Mouse (Mus musculus) midbrain, embryonic 10.5 days (tissue): ENCODE data around the gene Diras2. TPM values are rescaled to one million over a fixed set of nuclear protein-coding genes. Genes with fewer than 3 reads are reported as not detected.

Experiments
- DNase-seq: peaks from one replicate; pipeline ENCODE4 v3.0.0-alpha.2; 2017; ENCODE audit warnings: low spot score
- H3K27ac ChIP-seq: fragments of 300-500 bp; sonication (generic); replicated peaks from 2 replicates; pipeline ENCODE4 v1.5.1; 2016; ENCODE audit warnings: mild to moderate bottlenecking
- H3K27me3 ChIP-seq: fragments of 300-500 bp; sonication (generic); 2 replicates; pipeline ENCODE4 v1.6.1; 2016; ENCODE audit warnings: low read depth, mild to moderate bottlenecking; ENCODE audit not compliant: poor library complexity, severe bottlenecking
- H3K36me3 ChIP-seq: fragments of 300-500 bp; sonication (generic); 2 replicates; pipeline ENCODE4 v1.6.1; 2016; ENCODE audit warnings: mild to moderate bottlenecking, moderate library complexity
- H3K4me1 ChIP-seq: fragments of 300-500 bp; sonication (generic); 2 replicates; pipeline ENCODE4 v1.6.1; 2016
- H3K4me3 ChIP-seq: fragments of 300-500 bp; sonication (generic); 2 replicates; pipeline ENCODE4 v1.5.1; 2016; ENCODE audit warnings: mild to moderate bottlenecking, moderate library complexity
- H3K9me3 ChIP-seq: fragments of 300-500 bp; sonication (generic); replicated peaks from 2 replicates; pipeline ENCODE4 v1.6.1; 2016; ENCODE audit warnings: mild to moderate bottlenecking
- WGBS: fragments of 180-500 bp; shearing (Covaris S2); methylation state at CpG from one replicate; pipeline ENCODE4 v1.1.7; 2016; 5-methylcytosine and 5-hydroxymethylcytosine counted together
- polyA plus RNA-seq: library from polyadenylated mRNA; unstranded; fragments of >200 nt; fragmentation: Nextera tagmentation; extraction: Ambion mirVana; gene quantifications from 2 replicates; pipeline ENCODE4 v1.2.1, GENCODE M21; 2016

The Diras2 gene
- 0.04 and 0.09 TPM in 2 replicates for polyA plus RNA-seq

- H3K36me3 ChIP-seq = no peaks in the 10 kb centered on the region
- H3K27ac ChIP-seq = peak within 1 kb of the TSS; percentile 71; the same call in 1 of the 2 replicates
- DNase-seq = no peak
- no peaks in the 10 kb centered on the region for H3K9me3 ChIP-seq
- H3K27me3 ChIP-seq = peaks cover 42% of the 10 kb centered on the region
- WGBS = 60% methylated on average over 9 of the region's 9 CpGs
- H3K4me1 ChIP-seq = peaks cover 11% of the 10 kb centered on the region
- H3K4me3 ChIP-seq = peak within 1 kb of the TSS; percentile 66
These were observed at the start of gene Diras2 for GRCm38 (mm10) chr13:52531121-52531520. Diras2 (minus strand) TSS chr13:52531279.

- WGBS = 83% methylated on average over 2 of the region's 2 CpGs
- Histone ChIP-seq H3K27ac (no peak overlapping the region), H3K4me1 (peaks cover 24% of the 10 kb centered on the region), H3K9me3 (no peaks in the 10 kb centered on the region), H3K36me3 (no peaks in the 10 kb centered on the region), H3K4me3 (no peak overlapping the region), H3K27me3 (peaks cover 26% of the 10 kb centered on the region)
- no peak for DNase-seq
These were observed 47.7 kb upstream of the Diras2 start for GRCm38 (mm10) chr13:52578776-52579175.

GRCm38 (mm10) chr13:52577939-52578338 is 46.9 kb upstream of the Diras2 start:
- WGBS = 38% methylated on average over 4 of the region's 4 CpGs
- no peak for DNase-seq
- H3K9me3 ChIP-seq = no peaks in the 10 kb centered on the region
- H3K27me3 ChIP-seq = peaks cover 17% of the 10 kb centered on the region
- H3K36me3 ChIP-seq = no peaks in the 10 kb centered on the region
- no peak overlapping the region for H3K27ac ChIP-seq
- no peak overlapping the region for H3K4me3 ChIP-seq
- H3K4me1 ChIP-seq = peaks cover 17% of the 10 kb centered on the region

DNA sequence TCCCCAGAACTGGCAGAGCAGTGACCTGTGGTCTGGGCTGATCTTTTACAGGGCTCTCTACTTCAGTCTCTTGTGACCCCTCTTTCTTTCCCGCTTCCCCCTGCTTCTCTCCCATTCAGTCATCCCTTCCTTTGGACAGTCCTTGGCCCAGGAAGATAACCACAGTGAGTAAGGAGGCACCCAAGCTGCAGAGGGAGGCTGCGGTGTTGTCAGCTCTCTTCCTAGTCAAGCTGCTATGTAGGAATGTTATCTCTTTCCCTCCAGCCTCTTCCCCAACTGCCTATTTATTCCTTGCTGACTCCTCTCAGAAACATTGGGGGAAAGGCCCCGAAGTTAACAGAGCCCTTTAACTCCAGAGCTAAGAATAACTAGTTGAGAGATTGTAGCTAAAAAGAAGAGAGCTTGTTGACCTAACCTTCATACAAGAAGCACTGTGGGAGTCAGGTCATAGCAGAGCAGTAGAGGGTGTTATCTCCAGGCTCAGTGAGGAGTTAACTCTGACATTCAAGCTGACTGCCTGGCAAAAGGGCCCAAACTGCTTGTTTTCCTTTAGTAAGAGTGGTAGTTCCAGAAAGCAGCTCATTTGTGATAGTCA is 46.3 kb upstream of the Diras2 start:
- Histone ChIP-seq H3K27ac (no peak overlapping the region; the same call in 1 of the 2 replicates), H3K9me3 (no peaks in the 10 kb centered on the region), H3K36me3 (no peaks in the 10 kb centered on the region), H3K27me3 (peaks cover 12% of the 10 kb centered on the region), H3K4me3 (no peak overlapping the region), H3K4me1 (peaks cover 15% of the 10 kb centered on the region)
- 63% methylated on average over 3 of the region's 3 CpGs for WGBS
- no peak for DNase-seq

DNA sequence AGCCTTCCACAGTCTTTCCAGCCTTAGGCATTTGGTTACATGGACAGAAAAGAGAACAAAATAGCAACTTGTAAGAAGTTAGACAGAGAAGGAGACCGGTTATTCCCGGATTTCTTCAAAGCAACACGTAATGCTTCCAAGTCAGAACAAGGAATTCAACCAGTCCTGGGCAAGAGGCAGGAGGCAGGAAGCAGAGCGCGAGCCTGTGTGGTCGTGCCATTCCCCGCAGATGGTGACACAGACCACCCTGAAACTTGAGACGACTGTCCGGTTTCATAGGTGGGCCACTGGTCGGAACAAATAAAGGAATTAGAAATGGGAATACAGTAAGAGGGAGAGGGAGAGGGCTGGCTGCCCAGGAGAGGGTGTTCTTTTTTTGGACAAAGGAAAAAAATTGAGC is 45.8 kb upstream of the Diras2 start:
- H3K27me3 ChIP-seq = peaks cover 6% of the 10 kb centered on the region
- H3K27ac ChIP-seq = no peak overlapping the region; the same call in 1 of the 2 replicates
- H3K9me3 ChIP-seq = no peaks in the 10 kb centered on the region
- H3K4me1 ChIP-seq = peaks cover 15% of the 10 kb centered on the region
- H3K36me3 ChIP-seq = no peaks in the 10 kb centered on the region
- DNase-seq = no peak
- WGBS = 63% methylated on average over 10 of the region's 10 CpGs
- H3K4me3 ChIP-seq = no peak overlapping the region

DNA sequence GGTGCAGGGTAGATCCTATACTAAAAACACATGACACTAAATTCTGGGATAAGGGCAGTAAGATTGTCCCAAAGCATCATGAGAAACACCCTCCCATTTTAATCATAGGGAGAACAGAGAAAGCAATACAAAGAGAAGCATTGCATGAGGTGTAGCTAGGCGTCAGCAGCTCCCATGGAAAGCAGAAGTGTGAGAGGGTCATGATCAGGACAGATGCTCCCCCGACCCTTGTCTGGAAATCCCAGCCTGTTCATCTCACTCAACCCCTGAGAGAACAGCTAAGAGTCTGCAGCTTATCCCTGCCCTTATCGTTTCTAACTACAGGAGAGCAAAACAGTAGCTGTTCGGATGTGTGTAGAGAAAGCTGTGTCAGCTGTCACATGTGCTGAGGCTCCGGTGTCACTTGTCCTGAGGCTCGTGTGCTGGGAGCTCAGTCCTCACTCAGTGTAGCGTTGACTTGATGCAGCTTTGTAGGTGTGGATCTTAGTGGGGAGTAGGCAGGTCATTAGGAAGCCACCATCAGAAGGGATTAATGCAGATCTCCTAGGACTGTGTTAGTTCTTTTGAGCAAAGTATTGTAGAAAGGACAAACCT is 45.0 kb upstream of the Diras2 start:
- Histone ChIP-seq H3K36me3 (no peaks in the 10 kb centered on the region), H3K27me3 (peaks cover under 1% of the 10 kb centered on the region; the same call in 1 of the 2 replicates), H3K27ac (no peak overlapping the region), H3K4me3 (no peak overlapping the region), H3K4me1 (peaks cover 15% of the 10 kb centered on the region), H3K9me3 (no peaks in the 10 kb centered on the region)
- no peak for DNase-seq
- 71% methylated on average over 7 of the region's 7 CpGs for WGBS

GRCm38 (mm10) chr13:52575483-52575882 is 44.4 kb upstream of the Diras2 start:
- WGBS = 81% methylated on average over 6 of the region's 6 CpGs

DNA sequence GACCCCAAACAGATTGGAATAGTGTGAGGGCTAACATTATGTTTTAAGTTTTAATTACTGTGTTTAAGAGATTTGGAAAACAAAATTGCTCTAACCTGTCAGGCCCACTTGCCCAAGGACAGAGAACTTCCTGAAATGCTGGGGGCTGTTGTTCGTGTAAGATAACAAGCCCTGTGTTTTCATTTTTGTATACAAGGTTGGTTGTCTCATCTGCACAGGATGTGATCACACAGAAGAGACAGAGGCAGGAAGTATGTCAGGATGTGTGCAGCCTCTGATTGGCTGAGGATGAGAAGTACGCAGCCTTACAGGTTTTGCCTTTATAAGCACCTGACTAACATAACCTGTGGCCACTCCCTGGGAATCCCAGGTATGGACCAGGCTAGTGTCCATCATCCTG is 43.2 kb upstream of the Diras2 start:
- H3K36me3 ChIP-seq = no peaks in the 10 kb centered on the region
- no peak overlapping the region for H3K4me3 ChIP-seq
- H3K4me1 ChIP-seq = peaks cover 15% of the 10 kb centered on the region
- no peak for DNase-seq
- H3K27me3 ChIP-seq = no peaks in the 10 kb centered on the region; the same call in 1 of the 2 replicates
- no peaks in the 10 kb centered on the region for H3K9me3 ChIP-seq
- no peak overlapping the region for H3K27ac ChIP-seq
- 89% methylated on average over 2 of the region's 2 CpGs for WGBS

More at GRCm38 (mm10) chr13:52575483-52575882, 44.4 kb upstream of the Diras2 start:
- H3K9me3 ChIP-seq = no peaks in the 10 kb centered on the region
- H3K4me1 ChIP-seq = peaks cover 15% of the 10 kb centered on the region
- no peak overlapping the region for H3K4me3 ChIP-seq
- no peaks in the 10 kb centered on the region; the same call in 1 of the 2 replicates for H3K27me3 ChIP-seq
- no peak overlapping the region for H3K27ac ChIP-seq
- no peaks in the 10 kb centered on the region for H3K36me3 ChIP-seq
- DNase-seq = no peak

DNA sequence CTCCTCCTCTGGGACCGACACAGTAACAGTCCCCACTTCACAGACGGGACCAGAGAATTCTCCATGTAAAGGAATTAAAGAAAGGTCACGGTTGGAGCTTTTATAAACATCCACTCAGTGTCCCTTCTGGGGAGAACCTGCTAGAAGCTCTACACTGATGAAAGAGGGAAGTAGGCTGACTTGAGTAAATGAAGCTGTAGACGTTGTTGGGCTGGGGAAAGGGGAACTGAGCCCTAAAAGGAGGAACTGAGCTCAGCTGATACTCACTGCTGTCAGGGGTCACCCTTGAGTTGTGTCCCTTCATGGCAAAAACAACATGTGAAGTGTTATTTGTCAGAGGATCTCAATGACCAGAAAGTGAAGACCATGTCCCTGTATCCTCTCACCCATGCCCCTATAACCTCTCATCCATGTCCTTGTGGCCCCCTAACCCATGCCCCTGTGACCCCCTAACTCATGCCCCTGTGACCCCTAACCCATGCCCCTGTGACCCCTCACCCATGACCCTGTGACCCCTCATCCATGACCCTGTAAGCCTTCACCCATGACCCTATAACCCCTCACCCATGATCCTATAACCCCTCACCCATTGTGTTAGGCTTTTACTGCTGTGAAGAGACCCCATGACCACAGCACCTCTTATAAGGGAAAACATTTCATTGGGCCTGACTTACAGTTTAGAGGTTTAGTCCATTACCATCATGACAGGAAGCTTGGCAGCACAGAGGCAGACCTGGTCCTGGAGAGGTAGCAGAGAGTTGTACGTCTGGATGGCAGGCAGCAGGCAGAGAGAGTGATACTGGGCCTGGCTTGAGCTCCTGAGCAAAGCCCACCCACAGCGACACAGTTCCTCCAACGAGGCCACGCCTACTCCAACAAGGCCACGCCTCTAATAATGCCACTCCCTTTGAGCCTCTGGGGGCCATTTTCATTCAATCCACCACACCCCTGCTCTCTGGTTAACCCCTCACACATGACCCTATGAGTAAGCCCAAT is 41.7 kb upstream of the Diras2 start:
- H3K9me3 ChIP-seq = no peaks in the 10 kb centered on the region
- WGBS = 79% methylated on average over 9 of the region's 9 CpGs
- no peak for DNase-seq
- no peaks in the 10 kb centered on the region for H3K36me3 ChIP-seq
- no peaks in the 10 kb centered on the region; the same call in 1 of the 2 replicates for H3K27me3 ChIP-seq
- no peak overlapping the region for H3K27ac ChIP-seq
- peaks cover 12% of the 10 kb centered on the region for H3K4me1 ChIP-seq
- no peak overlapping the region for H3K4me3 ChIP-seq

- 88% methylated on average over 11 of the region's 11 CpGs for WGBS
These were observed 40.7 kb upstream of the Diras2 start for GRCm38 (mm10) chr13:52571591-52572384.

GRCm38 (mm10) chr13:52570276-52570675 is 39.2 kb upstream of the Diras2 start:
- Histone ChIP-seq H3K9me3 (no peaks in the 10 kb centered on the region), H3K36me3 (no peaks in the 10 kb centered on the region), H3K27ac (no peak overlapping the region), H3K27me3 (no peaks in the 10 kb centered on the region), H3K4me1 (0 out of 2 replicates have a peak, but pooled peaks cover 3% of the 10 kb centered on the region), H3K4me3 (no peak overlapping the region)
- DNase-seq = no peak
- 94% methylated on average over 9 of the region's 9 CpGs for WGBS

More at GRCm38 (mm10) chr13:52571591-52572384, 40.7 kb upstream of the Diras2 start:
- no peaks in the 10 kb centered on the region for H3K9me3 ChIP-seq
- no peak overlapping the region for H3K4me3 ChIP-seq
- no peaks in the 10 kb centered on the region for H3K27me3 ChIP-seq
- DNase-seq = no peak
- H3K36me3 ChIP-seq = no peaks in the 10 kb centered on the region
- 0 out of 2 replicates have a peak, but pooled peaks cover 3% of the 10 kb centered on the region for H3K4me1 ChIP-seq
- no peak overlapping the region for H3K27ac ChIP-seq
